Mouse (Mus musculus): ENCODE measurements around the gene Morf4l1. TPM values are rescaled to one million over a fixed set of nuclear protein-coding genes. Genes with fewer than 3 reads are reported as not detected.
A peak's percentile ranks its signal among the peaks of the same experiment; 100 is the strongest.

The Morf4l1 gene
- polyA plus RNA-seq (2015; fragmentation: Nextera tagmentation; extraction: Ambion mirVana), result 444 and 471 TPM in 2 replicates

DNA sequence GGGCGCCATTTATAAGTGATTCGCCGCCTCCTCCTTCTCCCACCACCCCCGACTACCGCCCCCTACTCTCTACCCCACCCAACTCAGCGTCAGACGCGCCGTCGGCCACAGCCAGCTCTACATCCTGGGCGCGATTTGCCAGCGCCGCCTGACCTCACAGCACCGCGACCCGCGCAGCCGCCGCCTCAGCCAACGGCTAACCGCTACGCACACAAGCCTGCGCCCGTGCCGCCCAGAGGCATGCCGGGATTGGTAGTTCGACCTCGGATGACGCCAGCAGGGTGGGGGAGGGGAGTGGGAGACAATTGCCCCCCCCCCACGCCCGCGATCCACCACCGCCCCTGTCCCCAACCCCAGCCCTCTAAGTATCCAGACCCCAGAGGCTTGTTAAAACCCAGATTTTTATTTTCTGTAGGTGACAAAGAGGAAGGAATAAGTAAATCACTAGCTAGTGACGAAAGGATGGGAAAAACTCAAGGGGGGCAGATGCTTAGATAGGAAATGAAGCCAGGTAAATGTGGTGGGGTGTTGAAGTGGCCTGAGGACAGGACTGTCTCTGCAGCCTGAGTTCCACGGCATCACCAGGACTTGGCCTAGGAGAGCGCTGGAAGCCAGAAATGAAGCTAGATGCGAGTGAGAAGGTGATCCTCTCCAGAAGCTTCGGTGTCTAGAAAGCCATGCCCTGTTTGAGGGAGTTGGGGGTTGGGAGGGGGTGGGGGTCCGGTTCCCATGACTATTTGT, at the start of gene Morf4l1:
Gene Morf4l1 (minus strand): TSS at position 208 of the 741 bp plus-strand sequence.
- peak; percentile 99 for ATAC-seq (ENCODE audit: low FRiP score, low TSS enrichment)
- H3K9me3 ChIP-seq (ENCODE audit: low read length), result no peaks in the 10 kb centered on the region
- peak within 1 kb of the TSS; percentile 99 for H3K27ac ChIP-seq (ENCODE audit: low read length)
- H3K4me1 ChIP-seq (ENCODE audit: insufficient read depth, low read length), result peaks cover 24% of the 10 kb centered on the region
- H3K4me2 ChIP-seq (replicated peaks; ENCODE audit: low read depth, low read length), result peak within 1 kb of the TSS; percentile 95
- H3K36me3 ChIP-seq (ENCODE audit: insufficient read depth, low read length), result no peaks in the 10 kb centered on the region
- H3K27me3 ChIP-seq (ENCODE audit: insufficient read depth, low read length), result no peaks in the 10 kb centered on the region
- 2% methylated on average over 34 of the region's 40 CpGs for WGBS
- H3K4me3 ChIP-seq (ENCODE audit: low read length), result peak within 1 kb of the TSS; percentile 79
- peak within 1 kb of the TSS; percentile 95 for H3K9ac ChIP-seq (replicated peaks; ENCODE audit: low read length)

DNA sequence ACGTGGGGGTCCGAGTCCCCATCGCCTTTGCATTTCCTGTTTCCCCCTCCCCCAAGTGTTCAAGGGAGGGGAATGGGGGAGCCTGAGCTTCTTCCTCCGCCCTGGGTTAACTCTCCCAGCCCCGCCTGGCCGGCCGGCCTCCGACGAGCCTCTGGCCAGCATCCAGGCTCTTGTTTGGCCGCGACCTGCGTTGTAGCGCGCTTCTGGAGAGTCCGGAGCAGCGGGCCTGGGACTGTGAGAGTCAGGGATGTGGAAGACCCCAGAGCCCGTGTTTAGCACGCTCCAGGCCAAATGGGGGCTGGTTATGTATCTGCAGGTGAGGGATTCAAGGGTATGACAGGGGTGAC, 49.1 kb upstream of the Morf4l1 start:
- H3K9me3 ChIP-seq (ENCODE audit: low read length), result no peaks in the 10 kb centered on the region
- H3K9ac ChIP-seq (replicated peaks; ENCODE audit: low read length), result peak overlapping the region; percentile 51
- H3K27ac ChIP-seq (ENCODE audit: low read length), result 0 out of 2 replicates have a peak overlapping the region, but pooled peaks have one; percentile 6
- no peaks in the 10 kb centered on the region for H3K27me3 ChIP-seq (ENCODE audit: insufficient read depth, low read length)
- H3K4me2 ChIP-seq (replicated peaks; ENCODE audit: low read depth, low read length), result peak overlapping the region; percentile 63
- H3K36me3 ChIP-seq (ENCODE audit: insufficient read depth, low read length), result no peaks in the 10 kb centered on the region
- peaks cover 10% of the 10 kb centered on the region; the same call in 1 of the 2 replicates for H3K4me1 ChIP-seq (ENCODE audit: insufficient read depth, low read length)
- 0% methylated on average over 18 of the region's 18 CpGs for WGBS
- peak; percentile 62 for ATAC-seq (ENCODE audit: low FRiP score, low TSS enrichment)
- peak overlapping the region; percentile 52 for H3K4me3 ChIP-seq (ENCODE audit: low read length)

DNA sequence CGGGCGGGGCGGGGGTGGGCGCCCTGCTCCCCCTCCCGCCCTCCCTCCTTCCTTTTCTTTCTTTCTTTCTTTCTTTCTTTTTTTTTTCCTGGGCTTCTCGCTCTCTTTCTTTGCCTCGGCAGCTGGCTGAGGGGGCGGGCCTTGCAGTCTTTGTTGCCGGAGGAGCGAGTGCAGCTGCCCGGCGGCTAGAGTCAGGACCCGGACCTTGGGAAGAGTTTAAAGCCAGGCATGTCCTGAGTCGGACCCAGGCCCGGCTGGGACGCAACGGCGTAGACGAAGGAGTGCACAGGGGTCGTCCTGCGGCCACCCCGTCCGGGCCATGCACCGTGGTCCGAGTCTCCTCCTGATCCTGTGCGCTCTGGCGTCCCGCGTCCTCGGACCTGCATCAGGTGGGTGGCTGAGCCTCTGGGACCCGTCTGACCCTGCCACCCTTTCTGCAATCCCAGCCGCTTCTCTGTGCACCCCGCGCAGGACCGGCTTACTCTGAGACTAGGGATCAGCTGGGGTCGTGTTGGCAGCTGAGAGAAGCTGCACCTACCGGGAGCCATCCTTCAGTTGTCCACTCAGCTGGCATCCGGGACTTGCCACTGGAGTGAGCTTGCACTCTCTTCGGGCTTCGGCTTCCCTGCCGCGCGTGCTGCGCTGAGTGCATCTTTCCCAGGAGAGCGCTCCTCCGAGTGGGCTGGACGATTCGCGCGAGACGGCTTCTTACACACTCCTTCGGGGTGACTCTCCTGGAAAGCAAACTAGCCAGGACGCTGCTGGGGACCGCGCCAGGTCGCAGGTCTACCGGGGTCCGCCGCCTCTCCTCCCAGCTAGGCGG, 48.6 kb upstream of the Morf4l1 start, which contains the start of gene Adamts7:
Gene Adamts7 (plus strand): TSS at position 144 of the 823 bp plus-strand sequence.
- H3K27ac ChIP-seq (ENCODE audit: low read length), result peak within 1 kb of the TSS; percentile 41; the same call in 1 of the 2 replicates
- peaks cover 10% of the 10 kb centered on the region; the same call in 1 of the 2 replicates for H3K4me1 ChIP-seq (ENCODE audit: insufficient read depth, low read length)
- ATAC-seq (ENCODE audit: low FRiP score, low TSS enrichment), result peak; percentile 81
- H3K9me3 ChIP-seq (ENCODE audit: low read length), result no peaks in the 10 kb centered on the region
- peak within 1 kb of the TSS; percentile 52 for H3K4me3 ChIP-seq (ENCODE audit: low read length)
- peak within 1 kb of the TSS; percentile 63 for H3K4me2 ChIP-seq (replicated peaks; ENCODE audit: low read depth, low read length)
- H3K27me3 ChIP-seq (ENCODE audit: insufficient read depth, low read length), result no peaks in the 10 kb centered on the region
- no peaks in the 10 kb centered on the region for H3K36me3 ChIP-seq (ENCODE audit: insufficient read depth, low read length)
- under 1% methylated on average over 54 of the region's 60 CpGs for WGBS
- H3K9ac ChIP-seq (replicated peaks; ENCODE audit: low read length), result peak within 1 kb of the TSS; percentile 51

DNA sequence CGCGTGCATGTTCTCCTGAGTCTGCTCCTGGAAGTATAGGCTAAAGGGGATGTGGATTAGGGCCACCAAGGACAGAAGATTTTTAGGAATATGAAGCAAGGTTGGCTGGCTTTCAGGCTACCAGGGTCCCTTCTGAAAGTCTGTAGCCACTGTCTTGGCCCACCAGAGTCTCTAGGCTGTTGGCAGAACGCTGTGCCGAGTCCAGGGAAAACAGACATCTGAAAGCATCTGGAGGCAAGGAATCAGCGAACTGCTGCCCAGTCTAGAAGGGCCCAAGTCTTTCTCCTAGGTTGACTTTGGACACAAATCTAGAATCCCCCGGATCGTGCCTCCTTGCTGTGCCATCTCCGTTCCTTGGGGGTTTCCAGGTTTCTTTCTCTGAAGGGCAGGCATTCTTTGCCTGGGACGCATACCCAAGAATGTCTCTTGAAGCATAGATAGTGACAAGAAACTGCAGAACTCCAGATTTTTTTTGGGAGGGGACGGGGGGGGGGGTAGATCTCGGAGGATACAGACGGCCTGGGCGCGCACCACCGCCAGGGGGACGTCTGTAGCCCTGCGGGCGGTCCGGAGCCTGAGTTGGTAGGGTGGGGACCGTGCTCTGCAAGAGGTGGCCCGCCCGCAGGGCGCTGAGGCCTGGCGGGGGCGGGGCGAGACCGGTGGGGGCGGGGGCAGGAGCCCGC, 47.8 kb upstream of the Morf4l1 start:
- Histone ChIP-seq H3K36me3 (ENCODE audit: insufficient read depth, low read length) (no peaks in the 10 kb centered on the region), H3K9me3 (ENCODE audit: low read length) (no peaks in the 10 kb centered on the region), H3K27ac (ENCODE audit: low read length) (0 out of 2 replicates have a peak overlapping the region, but pooled peaks have one; percentile 41), H3K9ac (replicated peaks; ENCODE audit: low read length) (peak overlapping the region; percentile 51), H3K4me2 (replicated peaks; ENCODE audit: low read depth, low read length) (peak overlapping the region; percentile 63), H3K4me3 (ENCODE audit: low read length) (peak overlapping the region; percentile 52), H3K4me1 (ENCODE audit: insufficient read depth, low read length) (peaks cover 10% of the 10 kb centered on the region; the same call in 1 of the 2 replicates), H3K27me3 (ENCODE audit: insufficient read depth, low read length) (no peaks in the 10 kb centered on the region)
- peak; percentile 94 for ATAC-seq (ENCODE audit: low FRiP score, low TSS enrichment)
- WGBS, result 14% methylated on average over 19 of the region's 29 CpGs

DNA sequence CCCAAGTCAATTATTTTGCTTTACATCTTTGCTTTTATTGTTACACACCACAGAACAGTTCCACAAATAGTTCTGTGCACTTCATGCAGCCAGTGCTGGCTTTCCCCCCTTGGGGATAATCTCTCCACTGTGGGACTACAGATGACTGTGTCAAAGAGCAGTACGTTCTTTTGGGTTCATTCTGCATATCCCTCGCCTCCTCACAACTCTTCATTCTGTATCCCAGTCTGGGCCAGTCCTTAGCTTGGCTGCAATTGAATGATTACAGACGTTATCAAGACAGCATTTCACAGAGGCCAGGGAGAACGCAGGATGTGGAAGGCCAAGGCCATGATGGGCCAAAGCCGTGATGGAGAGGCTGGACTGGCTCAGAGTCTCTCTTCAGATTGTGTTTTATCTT, 32.3 kb upstream of the Morf4l1 start:
- 73% methylated on average over 5 of the region's 5 CpGs for WGBS
- no peak for ATAC-seq (ENCODE audit: low FRiP score, low TSS enrichment)
- Histone ChIP-seq H3K27ac (ENCODE audit: low read length) (no peak overlapping the region), H3K4me1 (ENCODE audit: insufficient read depth, low read length) (no peaks in the 10 kb centered on the region), H3K4me2 (replicated peaks; ENCODE audit: low read depth, low read length) (no peak overlapping the region), H3K9me3 (ENCODE audit: low read length) (no peaks in the 10 kb centered on the region), H3K4me3 (ENCODE audit: low read length) (no peak overlapping the region), H3K27me3 (ENCODE audit: insufficient read depth, low read length) (no peaks in the 10 kb centered on the region), H3K36me3 (ENCODE audit: insufficient read depth, low read length) (no peaks in the 10 kb centered on the region), H3K9ac (replicated peaks; ENCODE audit: low read length) (no peak overlapping the region)

DNA sequence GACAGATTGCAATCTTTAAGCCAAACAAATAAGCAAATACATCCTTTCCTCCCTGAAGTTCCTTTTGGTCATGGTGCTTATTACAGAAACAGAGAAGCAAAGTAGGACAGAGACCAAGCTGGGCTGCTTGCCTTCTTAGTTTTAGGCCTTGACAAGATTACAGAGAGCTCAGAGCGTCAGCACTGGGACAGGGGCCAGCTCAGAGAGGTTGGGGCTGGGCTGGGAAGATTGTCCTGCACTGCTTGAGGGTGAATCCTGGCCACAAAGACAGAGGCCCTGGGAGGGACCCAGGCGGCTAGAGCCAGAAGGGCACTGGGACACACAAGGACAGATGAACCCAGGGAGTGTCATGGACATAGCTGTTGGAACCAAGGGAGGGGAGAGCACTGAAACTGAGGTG, 31.2 kb upstream of the Morf4l1 start:
- Histone ChIP-seq H3K9me3 (ENCODE audit: low read length) (no peaks in the 10 kb centered on the region), H3K27ac (ENCODE audit: low read length) (no peak overlapping the region), H3K4me3 (ENCODE audit: low read length) (no peak overlapping the region), H3K27me3 (ENCODE audit: insufficient read depth, low read length) (no peaks in the 10 kb centered on the region), H3K4me2 (replicated peaks; ENCODE audit: low read depth, low read length) (no peak overlapping the region), H3K36me3 (ENCODE audit: insufficient read depth, low read length) (no peaks in the 10 kb centered on the region), H3K4me1 (ENCODE audit: insufficient read depth, low read length) (no peaks in the 10 kb centered on the region), H3K9ac (replicated peaks; ENCODE audit: low read length) (no peak overlapping the region)
- WGBS, result 61% methylated on average over 2 of the region's 2 CpGs
- ATAC-seq (ENCODE audit: low FRiP score, low TSS enrichment), result no peak

DNA sequence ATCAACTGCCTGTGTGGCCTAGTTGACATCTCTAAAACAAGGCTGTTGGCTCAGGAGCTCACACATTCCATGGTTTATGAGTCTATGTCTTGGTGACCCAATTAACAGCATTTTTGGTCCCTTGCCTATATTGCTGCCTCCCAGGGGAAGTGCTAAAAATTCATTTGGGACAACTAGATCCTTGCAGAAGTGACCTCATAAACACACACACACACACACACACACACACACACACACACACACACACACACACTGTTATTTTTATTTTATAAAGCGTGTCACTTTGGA, 22.0 kb upstream of the Morf4l1 start:
- H3K4me2 ChIP-seq (replicated peaks; ENCODE audit: low read depth, low read length), result no peak overlapping the region
- H3K9me3 ChIP-seq (ENCODE audit: low read length), result 0 out of 2 replicates have a peak, but pooled peaks cover 3% of the 10 kb centered on the region
- H3K36me3 ChIP-seq (ENCODE audit: insufficient read depth, low read length), result no peaks in the 10 kb centered on the region
- no peak overlapping the region for H3K9ac ChIP-seq (replicated peaks; ENCODE audit: low read length)
- H3K4me1 ChIP-seq (ENCODE audit: insufficient read depth, low read length), result no peaks in the 10 kb centered on the region
- 93% methylated on average over 1 of the region's 1 CpGs for WGBS
- no peak overlapping the region for H3K27ac ChIP-seq (ENCODE audit: low read length)
- no peaks in the 10 kb centered on the region for H3K27me3 ChIP-seq (ENCODE audit: insufficient read depth, low read length)
- no peak overlapping the region for H3K4me3 ChIP-seq (ENCODE audit: low read length)
- ATAC-seq (ENCODE audit: low FRiP score, low TSS enrichment), result no peak

DNA sequence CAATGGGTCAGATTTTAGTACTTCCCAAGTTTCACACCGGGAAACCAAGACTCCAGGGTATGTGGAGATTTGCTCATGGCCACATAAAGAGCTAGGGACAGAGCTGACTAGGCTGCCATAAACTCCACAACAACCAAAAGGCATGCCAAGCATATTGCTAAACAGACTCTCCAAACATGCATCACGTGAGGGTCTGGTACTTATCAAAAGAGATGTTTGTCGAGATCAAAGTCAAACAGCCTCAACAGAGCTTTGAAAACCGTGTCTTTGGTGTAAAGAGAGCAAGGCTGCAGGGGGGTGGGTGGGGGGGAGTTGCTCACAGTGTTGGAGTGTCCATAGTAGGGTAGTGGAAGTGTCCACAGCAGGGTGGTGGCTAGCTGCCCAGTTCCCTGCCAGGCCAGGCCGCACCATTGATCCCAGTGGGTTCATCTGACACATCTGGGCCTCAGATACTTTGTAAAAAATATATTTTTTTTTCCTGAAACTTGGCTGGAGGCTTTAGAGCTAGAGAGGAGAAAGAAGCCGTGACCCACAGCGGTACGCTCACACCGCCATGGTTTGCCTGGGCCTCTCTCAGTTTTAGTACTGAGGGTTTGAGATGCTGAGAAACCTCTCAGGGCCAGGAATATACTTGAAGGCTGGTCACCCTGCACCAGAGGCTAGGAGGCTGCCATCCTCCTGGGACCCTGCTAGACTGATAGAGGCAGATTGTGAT, 21.5 kb upstream of the Morf4l1 start:
- Histone ChIP-seq H3K4me3 (ENCODE audit: low read length) (no peak overlapping the region), H3K27me3 (ENCODE audit: insufficient read depth, low read length) (no peaks in the 10 kb centered on the region), H3K4me2 (replicated peaks; ENCODE audit: low read depth, low read length) (no peak overlapping the region), H3K9ac (replicated peaks; ENCODE audit: low read length) (no peak overlapping the region), H3K4me1 (ENCODE audit: insufficient read depth, low read length) (no peaks in the 10 kb centered on the region), H3K27ac (ENCODE audit: low read length) (no peak overlapping the region), H3K9me3 (ENCODE audit: low read length) (0 out of 2 replicates have a peak, but pooled peaks cover 3% of the 10 kb centered on the region), H3K36me3 (ENCODE audit: insufficient read depth, low read length) (no peaks in the 10 kb centered on the region)
- 68% methylated on average over 9 of the region's 9 CpGs for WGBS
- peak; percentile 62 for ATAC-seq (ENCODE audit: low FRiP score, low TSS enrichment)

DNA sequence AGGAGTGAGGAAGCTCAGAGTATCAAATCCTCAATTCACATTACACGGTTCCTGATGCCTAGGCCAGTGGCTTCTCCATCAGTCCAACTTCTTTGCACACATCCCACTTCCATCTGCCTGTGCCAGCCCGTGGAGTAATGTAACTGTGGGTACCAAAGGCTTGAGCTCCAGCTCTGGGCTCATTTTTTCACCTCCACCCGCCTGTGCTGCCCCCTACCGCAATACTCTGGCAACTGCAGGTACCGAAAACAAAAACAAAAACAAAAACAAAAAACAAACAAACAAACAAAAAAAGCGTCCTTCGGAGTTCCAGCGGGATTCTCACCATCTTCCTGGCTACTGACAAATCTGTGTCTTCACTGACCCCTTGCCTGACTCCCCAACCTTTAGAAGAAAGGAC, 20.9 kb upstream of the Morf4l1 start:
- no peak overlapping the region for H3K27ac ChIP-seq (ENCODE audit: low read length)
- no peak for ATAC-seq (ENCODE audit: low FRiP score, low TSS enrichment)
- H3K4me1 ChIP-seq (ENCODE audit: insufficient read depth, low read length), result no peaks in the 10 kb centered on the region
- H3K27me3 ChIP-seq (ENCODE audit: insufficient read depth, low read length), result no peaks in the 10 kb centered on the region
- no peak overlapping the region for H3K4me2 ChIP-seq (replicated peaks; ENCODE audit: low read depth, low read length)
- 81% methylated on average over 8 of the region's 8 CpGs for WGBS
- H3K4me3 ChIP-seq (ENCODE audit: low read length), result no peak overlapping the region
- no peaks in the 10 kb centered on the region for H3K36me3 ChIP-seq (ENCODE audit: insufficient read depth, low read length)
- H3K9me3 ChIP-seq (ENCODE audit: low read length), result 0 out of 2 replicates have a peak, but pooled peaks cover 3% of the 10 kb centered on the region
- no peak overlapping the region for H3K9ac ChIP-seq (replicated peaks; ENCODE audit: low read length)

All from kidney, embryonic 16.5 days (tissue).